Mouse (Mus musculus) ZHBTc4 (cell line): ENCODE data around the gene Golph3l.
"Not testable (repeated sequence)": the region's sequence is repeated elsewhere in the genome, so short reads cannot be mapped to it uniquely, and the experiment has no call there.

ENCODE experiments used
- DNase-seq: peaks from one replicate; pipeline ENCODE4 v3.0.0-alpha.2; 2011; ENCODE audit warnings: low read depth, low spot score

The Golph3l gene

GRCm38 (mm10) chr3:95588604-95589086 is at the start of gene Golph3l:
Gene Golph3l (plus strand): TSS chr3:95588934.
- peak; percentile 98 for DNase-seq

GRCm38 (mm10) chr3:95538936-95539335 is 49.8 kb upstream of the Golph3l start:
- no peak for DNase-seq

DNA sequence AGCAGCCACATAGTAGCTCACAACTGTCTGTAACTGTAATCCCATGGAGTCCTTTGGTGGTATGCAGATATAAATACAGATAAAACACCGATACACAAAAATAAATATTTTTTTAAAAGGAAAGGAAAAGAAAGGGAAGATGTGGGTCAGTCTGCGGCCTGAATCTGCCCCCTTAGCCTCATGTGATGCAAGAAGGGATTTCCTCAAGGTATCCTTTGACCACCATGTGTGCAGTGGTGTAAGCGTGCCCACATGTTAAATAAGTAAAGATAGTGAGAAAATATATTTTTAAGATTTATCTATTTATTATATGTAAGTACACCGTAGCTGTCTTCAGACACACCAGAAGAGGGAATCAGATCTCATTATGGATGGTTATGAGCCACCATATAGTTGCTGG is 48.9 kb upstream of the Golph3l start:
- no peak for DNase-seq

GRCm38 (mm10) chr3:95541186-95541585 is 47.5 kb upstream of the Golph3l start:
- not testable (repeated sequence) for DNase-seq

DNA sequence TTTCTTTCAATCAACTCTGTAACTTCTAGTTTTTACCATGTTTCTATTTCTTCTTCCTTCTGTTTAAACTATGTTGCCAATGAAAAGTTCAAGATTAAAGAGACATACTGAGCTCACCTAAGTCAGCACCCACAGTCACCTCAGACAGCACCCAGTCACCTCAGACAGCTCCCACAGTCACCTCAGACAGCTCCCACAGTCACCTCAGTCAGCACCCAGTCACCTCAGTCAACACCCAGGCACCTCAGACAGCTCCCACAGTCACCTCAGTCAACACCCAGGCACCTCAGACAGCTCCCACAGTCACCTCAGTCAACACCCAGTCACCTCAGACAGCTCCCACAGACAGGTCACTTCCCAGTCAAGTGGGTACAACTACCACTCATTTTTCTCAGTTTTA is 46.6 kb upstream of the Golph3l start:
- no peak for DNase-seq

DNA sequence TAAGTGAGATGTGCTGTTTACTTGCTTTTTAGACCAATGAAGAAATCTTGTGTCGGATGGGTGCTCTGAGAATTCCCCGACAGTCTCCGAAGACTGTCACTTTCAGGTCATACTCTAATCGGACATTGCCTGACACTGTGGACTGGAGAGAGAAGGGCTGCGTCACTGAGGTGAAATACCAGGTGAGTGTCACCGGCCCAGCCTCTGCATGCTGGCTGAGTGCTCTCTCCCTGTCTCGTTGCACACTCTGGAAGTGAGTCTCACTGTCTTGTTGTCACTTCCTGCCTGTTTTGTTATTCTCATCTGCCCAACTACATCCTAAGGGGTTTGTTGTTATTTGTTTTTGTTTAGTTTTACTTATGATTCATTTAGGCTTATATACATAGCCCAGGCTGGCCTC is 45.8 kb upstream of the Golph3l start:
- no peak for DNase-seq

DNA sequence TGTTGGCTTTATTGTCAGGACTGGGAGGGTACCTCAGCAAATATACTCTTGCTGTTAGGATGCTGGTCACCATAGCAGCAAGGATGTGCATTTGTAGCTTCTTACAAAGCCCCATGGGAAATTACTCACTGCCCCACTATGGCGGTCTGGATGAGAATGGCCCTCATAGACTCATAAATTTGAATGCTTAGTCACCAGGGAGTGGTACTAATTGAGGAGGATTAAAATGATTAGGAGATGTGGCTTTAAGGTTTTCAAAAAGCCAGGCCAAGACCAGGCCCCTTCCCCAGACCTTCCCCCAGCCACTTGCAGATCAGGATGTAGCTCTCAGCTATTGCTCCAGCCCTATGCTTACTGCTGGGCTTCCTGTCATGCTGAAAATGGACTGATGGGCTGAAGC is 38.6 kb upstream of the Golph3l start:
- no peak for DNase-seq

- no peak for DNase-seq
These were observed 34.7 kb upstream of the Golph3l start for GRCm38 (mm10) chr3:95553986-95554385.

DNA sequence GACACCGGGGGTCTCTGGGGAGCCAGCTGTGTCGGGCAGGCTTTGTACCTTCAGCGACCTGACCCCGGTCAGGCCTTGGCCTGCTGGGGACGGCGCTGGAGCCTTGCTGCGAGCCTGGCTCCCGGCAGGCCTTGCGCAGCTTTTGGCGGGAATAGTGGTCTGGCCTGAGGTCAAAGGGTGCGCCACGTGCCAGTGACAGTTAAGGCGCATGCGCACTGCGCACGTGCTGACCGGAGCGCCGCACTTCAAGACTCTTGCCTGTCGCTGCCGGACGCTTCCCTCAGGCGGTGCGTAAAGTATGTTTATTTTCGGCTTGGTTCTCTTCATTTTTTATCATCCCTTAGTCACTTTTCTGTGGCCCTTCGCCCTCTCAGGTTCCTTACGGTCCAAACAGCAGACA is 29.3 kb upstream of the Golph3l start, which contains the start of gene Hormad1:
Gene Hormad1 (plus strand): TSS at position 241 of the 400 bp plus-strand sequence.
- DNase-seq, result peak; percentile 88

- DNase-seq, result no peak
These were observed 28.0 kb upstream of the Golph3l start for GRCm38 (mm10) chr3:95560738-95561137.

- DNase-seq, result no peak
These were observed 26.9 kb upstream of the Golph3l start for GRCm38 (mm10) chr3:95561826-95562225.

GRCm38 (mm10) chr3:95569585-95569984 is 19.1 kb upstream of the Golph3l start:
- no peak for DNase-seq

- no peak for DNase-seq
These were observed 755 bp upstream of the Golph3l start for GRCm38 (mm10) chr3:95587754-95588603.

- DNase-seq, result no peak
These were observed 10.0 kb downstream of the Golph3l start for GRCm38 (mm10) chr3:95598734-95599133.

DNA sequence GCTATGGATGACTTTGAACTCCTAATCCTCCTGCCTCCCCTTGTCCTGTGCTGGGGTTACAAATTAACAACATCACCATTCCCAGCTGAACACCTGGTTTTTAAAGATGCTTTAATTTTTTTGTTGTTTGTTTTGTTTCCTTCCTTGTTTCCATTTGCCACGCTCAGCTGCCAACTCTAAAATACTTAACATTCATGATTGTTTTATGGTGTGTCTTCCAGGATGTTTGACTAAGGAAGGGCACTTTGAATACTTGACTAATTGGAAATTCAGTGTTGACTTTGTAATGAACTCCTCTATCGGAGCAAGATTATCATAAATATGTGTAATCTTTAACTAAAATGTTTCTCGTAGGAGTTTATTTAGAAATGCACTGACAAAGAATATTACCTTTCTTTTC is 12.6 kb downstream of the Golph3l start:
- DNase-seq, result no peak

GRCm38 (mm10) chr3:95606096-95606495 is 17.4 kb downstream of the Golph3l start:
- DNase-seq, result no peak

- no peak for DNase-seq
These were observed 20.5 kb downstream of the Golph3l start for GRCm38 (mm10) chr3:95609195-95609594.

GRCm38 (mm10) chr3:95613996-95614395 is 25.3 kb downstream of the Golph3l start:
- no peak for DNase-seq

DNA sequence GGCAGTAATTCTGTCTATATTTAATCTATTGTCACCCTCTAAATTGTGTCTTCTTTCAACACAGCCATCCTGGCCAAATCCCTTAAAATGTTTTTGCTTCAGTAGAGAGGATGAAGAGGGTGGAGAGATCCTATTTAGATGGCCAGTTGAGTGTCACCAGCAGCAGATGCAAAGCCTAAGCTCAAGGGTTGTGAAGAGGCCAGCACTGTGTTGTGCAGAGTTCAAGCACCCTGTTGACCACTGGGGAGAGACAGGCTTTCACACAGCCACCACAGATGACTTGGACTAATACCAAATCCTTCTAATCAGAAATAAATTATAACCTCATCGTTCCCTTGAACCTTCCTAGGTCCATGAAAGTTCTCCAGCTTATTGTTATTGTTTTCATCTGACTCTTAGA is 29.8 kb downstream of the Golph3l start:
- DNase-seq, result no peak

DNA sequence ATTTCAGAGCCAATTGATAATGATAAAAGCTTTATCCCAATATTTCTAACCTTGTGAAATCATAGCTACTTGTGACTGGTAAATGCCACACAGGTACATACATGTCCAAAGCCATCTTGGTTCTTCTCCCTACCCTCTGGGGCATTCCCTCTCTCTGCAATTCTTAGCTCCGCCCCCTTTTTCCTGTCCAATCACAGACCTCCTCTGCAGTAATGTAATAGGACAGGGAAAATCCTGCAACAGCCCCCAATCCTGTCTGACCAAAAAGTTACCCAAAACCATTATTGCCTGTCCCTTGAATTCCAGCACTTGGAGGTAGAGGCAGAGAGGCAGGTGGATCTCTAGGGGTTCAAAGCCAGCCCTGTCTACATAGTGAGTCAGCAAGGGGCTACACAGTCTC is 32.5 kb downstream of the Golph3l start:
- DNase-seq, result peak; percentile 55

DNA sequence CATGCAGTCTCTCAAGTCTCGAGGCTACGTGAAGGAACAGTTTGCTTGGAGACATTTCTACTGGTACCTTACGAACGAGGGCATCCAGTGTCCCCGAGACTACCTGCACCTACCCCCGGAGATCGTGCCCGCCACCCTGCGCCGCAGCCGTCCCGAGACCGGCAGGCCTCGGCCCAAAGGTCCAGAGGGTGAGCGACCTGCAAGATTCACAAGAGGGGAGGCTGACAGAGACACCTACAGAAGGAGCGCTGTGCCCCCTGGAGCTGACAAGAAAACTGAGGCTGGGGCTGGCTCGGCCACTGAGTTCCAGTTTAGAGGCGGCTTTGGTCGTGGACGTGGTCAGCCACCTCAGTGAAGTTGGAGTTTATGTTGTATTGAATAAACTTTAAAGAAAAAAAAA is 33.7 kb downstream of the Golph3l start:
- DNase-seq, result not testable (repeated sequence)

- DNase-seq, result no peak
These were observed 34.8 kb downstream of the Golph3l start for GRCm38 (mm10) chr3:95623551-95623950.

DNA sequence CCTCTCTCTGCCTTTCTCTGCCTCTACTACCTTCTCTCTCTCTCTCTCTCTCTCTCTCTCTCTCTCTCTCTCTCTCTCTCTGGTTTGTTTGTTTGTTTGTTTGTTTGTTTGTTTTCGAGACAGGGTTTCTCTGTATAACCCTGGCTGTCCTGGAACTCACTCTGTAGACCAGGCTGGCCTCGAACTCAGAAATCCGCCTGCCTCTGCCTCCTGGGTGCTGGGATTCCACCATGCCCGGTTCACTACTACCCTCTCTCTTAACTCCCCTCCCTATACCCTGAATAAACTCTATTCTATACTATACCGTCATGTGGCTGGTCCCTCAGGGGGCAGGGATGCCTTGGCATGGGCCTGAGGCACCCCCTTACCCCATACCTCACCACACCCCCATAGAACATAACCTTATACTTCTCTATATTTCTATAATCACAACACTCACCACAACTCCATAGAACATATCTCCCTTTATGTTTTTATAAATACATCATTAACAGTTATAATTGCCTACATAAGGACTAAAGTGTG is 35.3 kb downstream of the Golph3l start:
- DNase-seq, result not testable (repeated sequence)
